Mouse (Mus musculus): ENCODE measurements around the gene Tmem131.

- TF ChIP-seq EP300 (IDR thresholded peaks at IDR 0.05; ENCODE audit: low read depth) (no peak), CTCF (IDR thresholded peaks at IDR 0.05; ENCODE audit: low read depth) (no peak)
Measured at GRCm38 (mm10) chr1:36923911-36924310, 19.6 kb downstream of the Tmem131 start.
